Mouse (Mus musculus): ENCODE results near the gene Zdhhc21. TPM values are rescaled to one million over a fixed set of nuclear protein-coding genes. Genes with fewer than 3 reads are reported as not detected.

Gene Zdhhc21
- polyA plus RNA-seq, 1 experiment = 3.4 TPM

DNA sequence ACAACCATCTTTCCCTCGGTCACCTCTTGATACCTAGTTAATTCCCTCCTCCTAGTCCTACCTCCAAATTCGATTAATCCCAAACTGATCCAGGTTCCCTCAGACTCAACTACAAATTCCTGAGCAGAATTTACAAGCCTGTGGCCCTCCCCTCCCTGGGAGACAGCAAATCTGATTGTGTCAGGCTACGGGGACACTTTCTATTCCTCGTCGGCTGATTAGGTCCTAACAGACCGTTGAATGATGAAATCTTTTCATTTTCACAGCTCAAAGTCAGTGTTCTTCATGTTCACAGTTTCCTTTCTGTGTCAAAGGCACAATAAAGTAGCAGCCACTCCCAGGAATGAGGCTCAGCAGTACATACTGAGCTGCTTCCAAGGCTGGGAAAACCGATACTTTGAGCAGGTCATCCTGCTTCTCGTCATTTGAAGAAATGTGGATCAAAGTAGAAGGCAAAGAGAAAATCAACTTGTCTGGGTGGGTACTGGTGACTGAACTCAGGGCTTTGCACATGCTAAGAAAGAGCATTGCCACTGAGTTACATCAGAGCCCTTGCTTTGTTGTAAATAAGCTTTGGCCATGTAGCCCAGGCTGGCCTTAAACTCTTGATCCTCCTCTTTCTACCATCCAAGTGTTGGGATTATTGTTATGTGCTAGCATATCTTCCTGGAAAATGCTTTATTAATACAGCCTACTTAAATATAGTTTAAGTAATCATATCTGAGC lies 5.4 kb upstream of the Zdhhc21 start:
- 83% methylated on average over 8 of the region's 8 CpGs for WGBS
- TF ChIP-seq POLR2A (IDR thresholded peaks at IDR 0.05; ENCODE audit: low read depth, low read length) (no peak), CTCF (conservative IDR thresholded peaks at IDR 0.05; ENCODE audit: insufficient read depth, insufficient read length, low read depth, low read length) (no peak)
- no peaks in the 10 kb centered on the region for H3K4me1 ChIP-seq (ENCODE audit: control insufficient read depth, insufficient read depth, low read length)

DNA sequence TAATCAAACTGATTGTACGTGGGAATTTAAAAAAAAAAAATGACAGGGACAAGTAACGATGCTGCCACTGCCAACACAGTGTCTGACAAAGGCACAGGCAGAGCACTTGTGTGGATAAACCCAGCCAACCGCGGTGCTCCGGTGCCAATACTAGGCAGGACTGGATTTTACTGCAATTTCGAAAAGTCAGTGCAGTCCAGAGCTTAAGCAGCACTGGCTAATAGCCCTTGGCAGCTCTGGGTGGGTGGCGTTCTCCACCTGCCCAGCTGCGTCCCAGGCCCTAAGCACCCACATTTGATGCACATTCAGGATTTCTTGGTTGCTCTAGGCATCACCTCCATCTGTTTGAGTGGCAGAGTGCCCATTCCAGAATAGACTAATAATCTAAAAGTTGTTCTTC lies 3.6 kb upstream of the Zdhhc21 start:
- peak; percentile 16 for DNase-seq
- no peak for TF ChIP-seq CTCF (conservative IDR thresholded peaks at IDR 0.05; ENCODE audit: insufficient read depth, insufficient read length, low read depth, low read length)
- TF ChIP-seq POLR2A (IDR thresholded peaks at IDR 0.05; ENCODE audit: low read depth, low read length) = no peak
- H3K36me3 ChIP-seq (ENCODE audit: control insufficient read depth, insufficient read depth, low read length) = no peaks in the 10 kb centered on the region
- WGBS = 65% methylated on average over 8 of the region's 8 CpGs
- no peak overlapping the region for H3K27ac ChIP-seq (ENCODE audit: insufficient read depth, low read depth, low read length)
- peaks cover 3% of the 10 kb centered on the region; the same call in 1 of the 2 replicates for H3K4me1 ChIP-seq (ENCODE audit: control insufficient read depth, insufficient read depth, low read length)
- H3K4me3 ChIP-seq (ENCODE audit: insufficient read depth, low read depth, low read length) = no peak overlapping the region
- H3K27me3 ChIP-seq (replicated peaks; ENCODE audit: control insufficient read depth, insufficient read depth, low read length) = no peaks in the 10 kb centered on the region; the same call in 1 of the 2 replicates

More for the DNA sequence above, 5.4 kb upstream of the Zdhhc21 start:
- DNase-seq = no peak
- Histone ChIP-seq H3K4me3 (ENCODE audit: insufficient read depth, low read depth, low read length) (no peak overlapping the region), H3K36me3 (ENCODE audit: control insufficient read depth, insufficient read depth, low read length) (no peaks in the 10 kb centered on the region), H3K27me3 (replicated peaks; ENCODE audit: control insufficient read depth, insufficient read depth, low read length) (no peaks in the 10 kb centered on the region; the same call in 1 of the 2 replicates), H3K27ac (ENCODE audit: insufficient read depth, low read depth, low read length) (no peak overlapping the region)

DNA sequence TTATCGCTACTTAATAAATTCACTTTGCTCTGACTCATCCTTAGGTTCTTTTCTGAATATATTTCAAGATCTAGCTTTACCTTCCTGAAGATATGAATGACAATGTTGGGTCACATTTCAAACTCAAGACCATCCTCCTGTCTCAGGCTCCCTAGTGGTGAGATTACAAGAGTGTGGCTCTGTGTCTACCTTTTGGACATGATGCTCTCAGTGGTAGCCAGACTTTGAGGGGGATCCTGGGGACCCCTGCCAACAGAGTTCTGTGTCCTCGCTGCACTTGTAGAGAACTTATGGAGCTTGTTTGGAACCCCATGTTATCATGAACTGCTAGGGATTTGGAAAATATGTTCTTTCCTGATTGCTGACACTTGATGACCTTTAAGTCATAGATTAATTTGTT lies 1.7 kb upstream of the Zdhhc21 start:
- WGBS = 98% methylated on average over 2 of the region's 2 CpGs
- no peak overlapping the region for H3K27ac ChIP-seq (ENCODE audit: insufficient read depth, low read depth, low read length)
- TF ChIP-seq CTCF (conservative IDR thresholded peaks at IDR 0.05; ENCODE audit: insufficient read depth, insufficient read length, low read depth, low read length) (no peak), POLR2A (IDR thresholded peaks at IDR 0.05; ENCODE audit: low read depth, low read length) (no peak)

DNA sequence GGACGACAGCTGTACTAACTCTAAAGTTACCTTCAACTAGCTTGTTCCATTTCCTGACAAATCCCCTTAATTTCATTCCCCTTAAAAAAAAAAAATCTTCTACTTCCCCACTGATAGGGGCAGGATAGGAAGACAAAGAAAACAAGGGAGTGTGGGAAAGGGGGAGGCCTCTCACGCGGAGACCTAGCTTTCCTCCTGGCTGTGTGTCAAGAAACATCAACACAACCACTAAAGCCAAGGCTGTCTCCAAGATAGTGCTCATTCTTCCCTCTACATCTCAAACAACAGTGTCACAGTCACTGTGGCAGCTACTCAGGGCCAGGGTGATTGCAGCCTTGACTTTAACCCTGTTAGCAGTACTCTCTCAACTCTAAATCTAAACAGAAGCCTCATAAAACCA lies 808 bp upstream of the Zdhhc21 start:
- no peak overlapping the region for H3K4me3 ChIP-seq (ENCODE audit: insufficient read depth, low read depth, low read length)
- no peak for DNase-seq
- 61% methylated on average over 3 of the region's 3 CpGs for WGBS
- H3K4me1 ChIP-seq (ENCODE audit: control insufficient read depth, insufficient read depth, low read length) = peaks cover 3% of the 10 kb centered on the region; the same call in 1 of the 2 replicates
- TF ChIP-seq POLR2A (IDR thresholded peaks at IDR 0.05; ENCODE audit: low read depth, low read length) (no peak), CTCF (conservative IDR thresholded peaks at IDR 0.05; ENCODE audit: insufficient read depth, insufficient read length, low read depth, low read length) (no peak)
- no peaks in the 10 kb centered on the region for H3K36me3 ChIP-seq (ENCODE audit: control insufficient read depth, insufficient read depth, low read length)
- H3K27ac ChIP-seq (ENCODE audit: insufficient read depth, low read depth, low read length) = no peak overlapping the region
- no peaks in the 10 kb centered on the region; the same call in 1 of the 2 replicates for H3K27me3 ChIP-seq (replicated peaks; ENCODE audit: control insufficient read depth, insufficient read depth, low read length)

More for the DNA sequence above, 1.7 kb upstream of the Zdhhc21 start:
- no peaks in the 10 kb centered on the region for H3K36me3 ChIP-seq (ENCODE audit: control insufficient read depth, insufficient read depth, low read length)
- peaks cover 3% of the 10 kb centered on the region; the same call in 1 of the 2 replicates for H3K4me1 ChIP-seq (ENCODE audit: control insufficient read depth, insufficient read depth, low read length)
- no peaks in the 10 kb centered on the region; the same call in 1 of the 2 replicates for H3K27me3 ChIP-seq (replicated peaks; ENCODE audit: control insufficient read depth, insufficient read depth, low read length)
- no peak for DNase-seq
- H3K4me3 ChIP-seq (ENCODE audit: insufficient read depth, low read depth, low read length) = no peak overlapping the region

DNA sequence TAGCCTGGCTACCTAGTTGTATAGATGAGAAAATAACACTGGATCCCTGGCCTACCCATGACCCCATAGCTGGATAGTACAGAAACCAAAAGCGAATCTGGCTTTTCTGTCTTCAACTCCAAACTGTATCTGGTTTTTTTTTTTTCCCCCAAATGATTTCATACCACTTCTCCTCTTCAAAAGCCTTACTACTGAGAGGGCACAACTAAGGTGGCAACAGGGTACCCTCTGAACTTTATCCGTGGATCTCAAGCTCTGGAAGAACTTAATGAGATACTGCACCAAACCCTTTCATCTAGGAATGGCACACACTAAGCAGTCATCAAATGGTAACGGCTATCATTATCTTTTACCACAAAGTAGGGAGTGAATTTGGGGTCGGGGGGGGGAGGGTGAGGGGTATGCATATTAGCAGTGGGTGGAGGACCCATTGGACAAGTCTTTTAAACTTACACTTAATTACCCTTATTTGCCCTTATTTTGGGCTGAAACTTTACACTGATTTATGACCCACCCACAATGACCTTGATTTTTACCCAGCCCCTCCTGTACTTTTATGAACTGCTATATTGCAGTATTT lies 1.2 kb downstream of the Zdhhc21 start:
- no peak for DNase-seq
- TF ChIP-seq POLR2A (IDR thresholded peaks at IDR 0.05; ENCODE audit: low read depth, low read length) (no peak), CTCF (conservative IDR thresholded peaks at IDR 0.05; ENCODE audit: insufficient read depth, insufficient read length, low read depth, low read length) (no peak)
- peak overlapping the region; percentile 70 for H3K4me3 ChIP-seq (ENCODE audit: insufficient read depth, low read depth, low read length)
- no peaks in the 10 kb centered on the region for H3K27me3 ChIP-seq (replicated peaks; ENCODE audit: control insufficient read depth, insufficient read depth, low read length)
- peaks cover 3% of the 10 kb centered on the region; the same call in 1 of the 2 replicates for H3K4me1 ChIP-seq (ENCODE audit: control insufficient read depth, insufficient read depth, low read length)
- no peaks in the 10 kb centered on the region for H3K36me3 ChIP-seq (ENCODE audit: control insufficient read depth, insufficient read depth, low read length)
- no peak overlapping the region for H3K27ac ChIP-seq (ENCODE audit: insufficient read depth, low read depth, low read length)
- WGBS = 26% methylated on average over 4 of the region's 4 CpGs

DNA sequence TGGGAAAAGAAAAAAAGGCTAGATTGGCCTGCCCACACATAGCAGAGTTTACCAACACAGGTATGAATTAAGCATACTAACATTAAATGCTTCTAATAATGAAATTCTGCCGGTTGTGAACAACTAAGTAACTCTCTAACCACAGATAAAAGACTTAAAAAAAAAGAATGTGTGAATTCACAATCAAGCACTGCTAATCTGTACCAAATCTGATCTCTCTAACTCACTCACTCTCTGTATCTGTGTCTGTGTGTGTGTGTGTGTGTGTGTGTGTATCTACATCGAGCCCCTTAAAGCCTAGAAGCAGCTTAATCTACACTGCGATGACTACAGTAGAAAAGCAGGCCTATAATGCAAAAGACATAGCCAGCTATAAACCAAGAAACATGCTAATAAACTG lies 2.8 kb downstream of the Zdhhc21 start:
- H3K4me3 ChIP-seq (ENCODE audit: insufficient read depth, low read depth, low read length) = no peak overlapping the region
- no peaks in the 10 kb centered on the region for H3K27me3 ChIP-seq (replicated peaks; ENCODE audit: control insufficient read depth, insufficient read depth, low read length)
- no peak for DNase-seq
- H3K4me1 ChIP-seq (ENCODE audit: control insufficient read depth, insufficient read depth, low read length) = peaks cover 3% of the 10 kb centered on the region; the same call in 1 of the 2 replicates
- WGBS = 86% methylated on average over 3 of the region's 3 CpGs
- H3K27ac ChIP-seq (ENCODE audit: insufficient read depth, low read depth, low read length) = no peak overlapping the region
- TF ChIP-seq CTCF (conservative IDR thresholded peaks at IDR 0.05; ENCODE audit: insufficient read depth, insufficient read length, low read depth, low read length) (no peak), POLR2A (IDR thresholded peaks at IDR 0.05; ENCODE audit: low read depth, low read length) (no peak)
- H3K36me3 ChIP-seq (ENCODE audit: control insufficient read depth, insufficient read depth, low read length) = no peaks in the 10 kb centered on the region

DNA sequence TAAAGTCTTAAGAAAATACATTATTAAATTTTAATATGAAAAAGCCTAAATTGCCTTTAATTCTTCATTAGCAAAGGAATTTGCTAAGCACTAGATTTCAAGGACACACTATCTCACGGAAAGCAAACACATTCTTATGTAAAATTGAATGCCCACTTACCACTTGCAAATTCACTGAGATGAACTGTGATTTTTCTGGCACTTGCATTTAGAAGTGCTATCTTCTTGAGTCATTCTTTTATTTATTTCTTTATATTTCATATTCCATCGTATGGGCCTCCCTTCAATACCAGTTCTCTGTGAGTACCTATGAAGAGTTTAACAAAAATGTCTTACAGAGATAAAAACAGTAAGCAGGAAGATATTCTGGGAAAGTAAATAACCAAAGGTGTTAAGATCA lies 5.9 kb downstream of the Zdhhc21 start:
- TF ChIP-seq CTCF (conservative IDR thresholded peaks at IDR 0.05; ENCODE audit: insufficient read depth, insufficient read length, low read depth, low read length) (no peak), POLR2A (IDR thresholded peaks at IDR 0.05; ENCODE audit: low read depth, low read length) (no peak)
- WGBS = 81% methylated on average over 2 of the region's 2 CpGs
- H3K27me3 ChIP-seq (replicated peaks; ENCODE audit: control insufficient read depth, insufficient read depth, low read length) = no peaks in the 10 kb centered on the region

More for the DNA sequence above, 5.9 kb downstream of the Zdhhc21 start:
- Histone ChIP-seq H3K4me3 (ENCODE audit: insufficient read depth, low read depth, low read length) (no peak overlapping the region), H3K36me3 (ENCODE audit: control insufficient read depth, insufficient read depth, low read length) (no peaks in the 10 kb centered on the region), H3K27ac (ENCODE audit: insufficient read depth, low read depth, low read length) (no peak overlapping the region), H3K4me1 (ENCODE audit: control insufficient read depth, insufficient read depth, low read length) (peaks cover 2% of the 10 kb centered on the region; the same call in 1 of the 2 replicates)
- DNase-seq = no peak

All from kidney, adult 2 months (tissue).